Mouse (Mus musculus) heart, embryonic 14.5 days (tissue): ENCODE measurements at regions not wholly inside any gene's neighbourhood (a gene's known extent, or its start where the extent isn't known, plus 50 kb on each side); places are given as distances from the start of the nearest gene placed in this dataset. TPM values are rescaled to one million over a fixed set of nuclear protein-coding genes. Genes with fewer than 3 reads are reported as not detected.

ENCODE experiments used
- microRNA-seq: library from miRNA; unstranded; fragments of <30 nt; microRNA quantifications from one replicate; pipeline ENCODE4, GENCODE M21; 2016

Small RNA genes in the stretch of these regions (microRNA-seq; reads per million reads assigned to microRNA genes)
- gene Gm22698 = not detected
